Mouse (Mus musculus) spleen, postnatal 4 days (tissue): ENCODE measurements around the gene S100b.

ENCODE experiments used
- DNase-seq, 2 experiments: peaks; one replicate each; pipeline ENCODE4 v3.0.0; 2022; ENCODE audit warnings: low spot score in 2 of 2

The S100b gene

GRCm38 (mm10) chr10:76253536-76253935 lies at the start of gene S100b:
S100b (plus strand) TSS chr10:76253853.
- no peak for DNase-seq

GRCm38 (mm10) chr10:76207262-76207796 lies 46.3 kb upstream of the S100b start:
- DNase-seq = no peak

- no peak for DNase-seq
These were observed 44.4 kb upstream of the S100b start for GRCm38 (mm10) chr10:76209241-76209640.

- DNase-seq = peak in 1 of 2 experiments; percentile 36
These were observed 42.8 kb upstream of the S100b start for GRCm38 (mm10) chr10:76210806-76211205.

GRCm38 (mm10) chr10:76212121-76212520 lies 41.5 kb upstream of the S100b start:
- peak in 1 of 2 experiments; percentile 36 for DNase-seq

GRCm38 (mm10) chr10:76214161-76214560 lies 39.5 kb upstream of the S100b start:
- peak in 1 of 2 experiments; percentile 39 for DNase-seq

GRCm38 (mm10) chr10:76217056-76217455 lies 36.6 kb upstream of the S100b start:
- DNase-seq = no peak

GRCm38 (mm10) chr10:76218240-76218639 lies 35.4 kb upstream of the S100b start:
- DNase-seq = peak in 1 of 2 experiments; percentile 30

- DNase-seq = no peak
These were observed 27.7 kb upstream of the S100b start for GRCm38 (mm10) chr10:76225944-76226343.

- no peak for DNase-seq
These were observed 24.0 kb upstream of the S100b start for GRCm38 (mm10) chr10:76229627-76230026.

GRCm38 (mm10) chr10:76237341-76238225 lies 16.1 kb upstream of the S100b start, which contains the start of gene Prmt2:
Prmt2 (minus strand) TSS chr10:76237865.
- peak; percentile 83 to 93 for DNase-seq

GRCm38 (mm10) chr10:76239401-76239800 lies 14.3 kb upstream of the S100b start:
- no peak for DNase-seq

GRCm38 (mm10) chr10:76245106-76245505 lies 8.5 kb upstream of the S100b start:
- no peak for DNase-seq

- no peak for DNase-seq
These were observed 7.1 kb upstream of the S100b start for GRCm38 (mm10) chr10:76246601-76247000.

- DNase-seq = no peak
These were observed 5.5 kb upstream of the S100b start for GRCm38 (mm10) chr10:76247960-76248646.

- no peak for DNase-seq
These were observed 5.0 kb upstream of the S100b start for GRCm38 (mm10) chr10:76248647-76248968.

GRCm38 (mm10) chr10:76250870-76251269 lies 2.8 kb upstream of the S100b start:
- no peak for DNase-seq

GRCm38 (mm10) chr10:76253079-76253478 lies 574 bp upstream of the S100b start:
- DNase-seq = no peak

- DNase-seq = no peak
These were observed 2.0 kb downstream of the S100b start for GRCm38 (mm10) chr10:76255617-76256016.

- no peak for DNase-seq
These were observed 3.6 kb downstream of the S100b start for GRCm38 (mm10) chr10:76257231-76257630.

GRCm38 (mm10) chr10:76257719-76258390 lies 4.2 kb downstream of the S100b start:
- no peak for DNase-seq
